Mouse (Mus musculus): ENCODE data around the gene Sel1l3.

Sel1l3 gene

DNA sequence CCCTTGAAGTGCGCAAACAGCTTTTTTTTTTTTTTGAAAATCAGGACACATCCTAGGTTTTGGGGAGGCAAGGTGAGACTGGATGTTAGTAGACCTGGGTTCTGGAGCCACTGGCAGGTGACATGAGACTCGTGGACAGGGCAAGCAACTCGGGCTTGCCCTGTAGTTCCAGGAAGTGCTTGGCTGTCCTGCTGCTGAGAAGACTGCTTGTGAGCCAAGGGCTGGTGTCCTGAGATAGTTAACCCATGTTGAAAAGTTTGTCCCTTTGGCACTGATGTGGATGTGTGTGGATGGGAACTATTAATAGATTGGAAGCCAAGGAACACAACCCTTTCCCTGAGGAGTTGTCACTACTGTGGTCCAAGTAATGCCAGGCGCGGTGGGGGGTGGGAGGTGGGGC, 635 bp upstream of the Sel1l3 start:
- in situ Hi-C loops (cut with MboI, MseI): no loop called here

DNA sequence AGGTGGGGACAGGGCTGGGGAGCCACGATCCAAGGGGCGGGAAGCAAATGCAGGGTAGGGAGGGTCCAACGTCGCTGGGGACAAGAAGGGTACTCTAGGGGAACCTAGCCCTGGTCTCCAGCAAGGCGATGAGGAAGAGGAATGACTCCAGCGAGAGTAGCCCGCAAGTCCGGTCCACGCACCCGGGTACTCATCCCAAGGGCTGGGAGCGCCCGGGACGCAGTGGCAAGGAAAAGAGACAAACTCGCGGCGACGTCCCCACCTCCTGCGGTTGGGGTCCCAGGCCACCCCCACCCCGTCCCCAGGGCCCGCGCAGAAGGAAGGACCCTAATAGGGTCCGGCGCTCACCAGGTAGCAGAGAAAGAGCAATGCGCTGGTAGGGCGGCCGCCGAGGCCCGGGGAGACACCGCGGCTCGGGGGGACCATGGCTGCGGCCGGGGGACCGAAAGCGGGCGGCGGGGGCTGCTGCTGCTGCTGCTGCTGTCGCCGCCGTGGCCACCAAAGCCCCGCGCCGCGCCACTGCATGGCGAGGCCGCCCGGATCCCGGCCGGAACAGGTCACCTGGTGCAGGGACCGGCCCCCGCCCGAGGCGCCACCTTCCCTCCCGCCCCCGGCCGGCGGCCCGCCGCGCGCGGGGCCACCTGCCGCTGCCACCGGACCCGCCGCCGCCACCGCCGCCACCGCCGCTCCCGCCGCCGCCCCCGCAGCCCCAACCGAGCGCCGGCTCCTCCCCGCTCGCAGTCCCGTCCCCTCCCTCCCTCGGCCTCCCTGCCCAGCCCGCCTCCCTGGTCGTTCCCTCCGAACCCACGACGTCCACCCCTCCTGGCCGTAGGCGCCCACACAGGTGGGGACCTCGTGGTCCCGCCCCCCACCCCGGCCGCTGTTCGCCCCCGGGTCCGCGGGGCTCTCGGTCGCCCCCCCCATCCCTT, 681 bp downstream of the Sel1l3 start:
- in situ Hi-C loops (cut with MboI, MseI): no loop called here

DNA sequence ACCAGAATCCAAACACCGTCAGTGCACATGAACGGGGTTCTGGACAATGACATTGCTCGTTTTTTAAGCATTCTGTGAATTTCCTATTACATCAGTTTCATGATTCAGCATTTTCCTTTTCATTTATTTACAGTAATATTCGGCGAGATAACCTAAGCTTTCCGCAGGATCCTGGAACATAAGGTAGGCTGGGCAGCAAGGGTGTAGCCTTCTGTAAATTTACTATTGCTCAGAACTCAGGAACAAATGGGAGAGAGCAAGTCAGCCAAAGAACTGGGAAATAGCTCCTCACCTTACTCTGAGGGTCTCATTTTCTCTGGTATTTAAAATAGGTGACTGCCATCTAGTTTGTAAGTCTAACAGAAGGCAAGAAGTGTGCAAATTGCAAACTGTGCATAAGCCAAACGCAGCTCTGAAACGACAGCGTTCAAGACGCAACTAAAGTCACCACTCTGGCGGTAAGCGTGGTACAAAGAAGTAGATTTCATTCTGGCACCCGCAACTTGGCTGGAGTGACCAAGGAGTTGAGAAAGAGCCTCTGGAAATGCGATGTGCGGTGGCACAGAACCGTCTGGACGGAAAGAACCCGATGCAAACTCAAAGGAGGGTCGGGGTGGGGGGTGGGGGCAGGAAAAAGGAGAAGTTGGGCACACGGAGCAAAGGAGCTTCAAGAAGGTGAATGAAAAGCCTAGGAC, 1.5 kb downstream of the Sel1l3 start:
- in situ Hi-C loops (cut with MboI, MseI): no loop called here

DNA sequence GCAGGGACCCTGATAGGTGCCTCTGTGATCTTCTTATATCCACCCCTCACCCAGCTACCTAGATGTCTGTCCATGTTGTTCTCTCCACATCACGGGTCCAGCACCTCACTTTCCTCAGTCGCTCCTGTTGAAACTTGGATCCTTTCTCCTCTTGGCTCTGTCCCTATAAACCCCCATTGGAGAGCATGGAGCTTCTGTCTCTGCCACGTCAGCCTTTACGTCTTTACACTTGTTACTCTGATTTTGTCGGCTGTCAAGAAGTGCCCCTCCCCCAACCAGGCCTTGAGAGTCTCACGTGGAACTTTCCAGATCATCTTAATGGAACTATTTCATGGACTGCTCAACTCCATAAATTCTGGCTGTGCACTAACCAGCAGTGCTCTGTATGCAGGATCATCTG, 2.5 kb downstream of the Sel1l3 start:
- in situ Hi-C loops (cut with MboI, MseI): no loop called here

DNA sequence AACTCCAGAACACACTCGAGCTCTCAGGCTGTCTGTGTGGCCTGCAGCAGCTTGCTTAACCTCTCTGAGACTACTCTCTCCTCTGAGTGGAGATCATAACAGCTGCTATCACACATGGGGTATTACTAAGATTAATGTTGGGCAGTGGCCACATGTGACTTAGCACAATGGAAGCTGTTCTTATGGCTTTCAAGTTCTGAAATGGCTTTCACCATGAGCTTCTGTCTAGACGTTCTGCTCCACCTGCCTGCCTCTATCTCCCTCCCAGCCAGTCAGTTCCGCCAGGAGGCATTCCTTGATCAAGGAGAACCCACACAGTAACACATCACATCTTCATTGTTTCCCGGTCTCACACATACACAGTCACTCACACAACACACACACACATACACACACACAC, 3.2 kb downstream of the Sel1l3 start:
- in situ Hi-C loops (cut with MboI, MseI): no loop called here

DNA sequence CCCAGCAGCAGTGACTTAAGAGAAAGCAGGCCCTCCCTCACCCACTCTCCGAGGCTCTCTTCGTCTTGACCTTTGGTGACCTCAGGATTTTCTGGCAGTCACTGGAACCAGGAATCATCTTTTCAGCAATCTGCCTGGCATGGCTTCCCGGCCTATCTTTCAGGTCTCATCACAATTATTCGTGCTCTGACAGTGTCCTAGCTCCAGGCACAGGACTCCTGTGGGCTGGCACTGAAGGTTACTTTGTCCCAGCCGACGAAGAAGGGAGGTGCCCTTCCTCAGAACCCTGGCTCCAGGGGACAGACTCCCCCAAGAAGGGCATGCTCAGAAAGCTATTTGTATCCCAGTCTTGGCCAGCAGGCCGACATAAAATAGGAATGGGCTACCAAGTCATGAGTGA, 4.0 kb downstream of the Sel1l3 start:
- in situ Hi-C loops (cut with MboI, MseI): no loop called here

DNA sequence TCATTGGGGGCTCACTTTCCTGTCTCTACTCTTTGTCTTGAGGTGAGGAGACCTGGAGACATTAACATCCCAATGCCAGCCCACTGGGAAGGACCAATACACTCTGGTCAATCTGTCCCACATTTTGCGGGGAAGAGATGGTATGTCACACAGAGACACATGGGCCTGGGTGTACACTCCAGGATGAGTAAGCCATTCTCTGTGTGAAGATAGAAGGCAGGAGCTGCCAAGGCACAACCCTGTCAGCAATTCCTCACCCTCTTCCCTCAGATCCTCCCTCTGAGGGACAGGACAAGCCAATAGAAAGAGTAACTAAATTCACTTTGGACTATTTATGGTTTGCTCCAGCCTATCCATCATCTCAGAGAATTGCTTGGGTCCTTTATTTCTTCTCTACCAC, 5.0 kb downstream of the Sel1l3 start:
- in situ Hi-C loops (cut with MboI, MseI): no loop called here

DNA sequence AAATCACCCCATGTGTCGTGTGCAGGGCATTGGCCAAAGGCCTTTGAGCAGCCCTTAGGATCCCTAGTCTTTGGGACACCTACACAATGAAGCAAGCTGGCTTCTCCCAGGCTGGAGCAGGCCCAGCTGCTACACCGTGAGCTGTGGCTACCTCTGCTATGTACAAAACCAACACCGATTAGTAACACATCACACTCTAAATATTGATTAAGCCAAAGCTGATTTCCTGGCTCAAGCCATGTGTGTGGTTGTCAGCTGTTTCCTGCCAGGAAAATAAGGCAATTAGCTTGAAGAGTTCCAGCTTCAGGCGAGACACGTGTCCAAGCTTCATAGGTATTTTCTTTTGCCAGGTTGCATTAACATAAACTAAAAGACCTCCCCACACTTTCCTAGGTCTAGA, 7.2 kb downstream of the Sel1l3 start:
- in situ Hi-C loops (cut with MboI, MseI): no loop called here

DNA sequence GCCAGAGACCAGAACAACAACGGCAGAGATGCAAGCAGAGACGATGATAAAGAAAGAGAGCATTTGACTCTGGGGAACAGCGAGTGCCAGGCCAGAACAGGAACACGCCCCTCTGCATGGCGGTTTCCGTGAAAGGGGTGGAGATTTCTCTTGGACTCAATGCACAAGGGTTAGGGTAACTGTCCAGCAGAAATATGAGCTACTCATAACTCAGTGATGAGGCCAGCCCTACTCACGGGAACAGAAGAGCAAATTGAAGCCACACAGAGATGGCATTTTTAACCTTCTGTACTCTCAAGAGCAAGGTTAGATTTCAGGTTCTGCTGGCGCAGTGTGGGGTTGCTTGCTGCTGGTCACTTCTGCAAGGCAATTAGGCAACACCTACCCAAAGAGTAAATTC, 11.0 kb downstream of the Sel1l3 start:
- in situ Hi-C loops (cut with MboI, MseI): no loop called here

DNA sequence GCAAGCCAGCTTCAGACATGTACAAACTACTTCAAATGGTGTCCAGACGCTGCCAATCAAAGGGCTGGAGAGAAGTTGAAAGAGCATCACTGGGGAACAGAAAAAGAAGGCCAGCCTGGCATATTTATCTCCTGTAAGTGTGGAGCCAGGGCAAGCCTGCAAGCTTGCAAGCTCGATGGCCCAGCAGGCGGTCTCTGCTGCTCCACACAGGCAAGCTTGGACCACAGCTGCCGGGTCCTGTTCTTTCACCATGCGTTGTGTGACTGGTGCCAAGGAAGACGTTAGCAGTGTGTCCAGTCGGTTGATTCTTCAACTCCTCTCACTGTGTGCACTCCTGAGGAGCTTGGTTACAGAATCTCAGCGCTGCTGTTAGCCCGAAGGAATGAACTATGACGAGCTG, 12.9 kb downstream of the Sel1l3 start:
- in situ Hi-C loops (cut with MboI, MseI): no loop called here

DNA sequence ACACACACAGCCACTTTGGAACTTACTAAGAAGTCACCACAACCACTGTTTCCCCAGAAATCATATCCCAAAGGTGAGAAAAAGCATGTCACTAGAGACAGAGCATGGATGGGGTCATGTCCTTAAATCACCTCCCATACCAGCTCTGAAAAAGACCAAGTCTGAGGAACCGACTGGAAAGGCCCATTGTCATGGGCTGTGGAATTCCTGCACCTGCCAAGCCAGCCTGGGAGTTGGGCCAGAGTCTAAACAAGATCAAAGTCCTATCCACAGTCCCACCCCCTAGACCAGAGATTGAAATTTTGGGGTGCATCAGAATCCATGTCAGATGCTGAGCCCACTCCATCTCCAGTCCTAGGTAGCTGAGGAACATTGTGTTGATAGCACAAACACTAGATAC, 15.3 kb downstream of the Sel1l3 start:
- in situ Hi-C loops (cut with MboI, MseI): no loop called here

DNA sequence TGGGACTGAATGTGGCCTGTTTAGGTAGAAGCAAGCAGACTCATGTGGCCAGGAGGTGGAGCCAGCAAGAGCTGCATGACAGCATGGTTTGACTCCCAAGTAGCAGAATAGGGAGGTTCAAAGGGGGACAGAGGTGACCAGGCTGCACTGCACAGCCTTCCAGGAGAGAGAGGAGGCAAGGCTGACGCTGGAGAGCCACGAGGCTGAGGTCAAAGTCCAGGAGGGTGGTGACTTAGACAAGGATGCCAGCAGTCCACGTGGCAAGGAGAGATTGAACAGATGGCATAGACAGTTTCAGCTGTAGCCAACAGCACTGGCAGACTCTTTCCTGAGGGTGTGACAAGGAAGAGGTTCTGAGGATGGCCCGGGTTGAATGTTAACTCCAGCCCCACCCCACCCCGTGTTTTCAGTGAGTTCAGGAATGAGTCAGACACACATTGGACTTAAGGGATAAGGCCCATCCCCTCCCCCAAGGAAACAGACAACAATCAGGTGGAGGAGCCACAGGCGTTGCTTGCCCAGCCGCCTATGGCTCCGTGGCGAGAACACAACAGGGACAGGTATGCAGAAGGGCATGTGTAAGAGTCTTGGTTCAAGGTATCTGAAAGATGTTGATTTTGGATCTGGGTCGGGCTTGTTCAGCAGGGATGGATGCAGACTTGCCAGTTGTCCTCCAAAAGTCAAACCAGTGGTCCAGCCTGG, 17.2 kb downstream of the Sel1l3 start:
- in situ Hi-C loops (cut with MboI, MseI): no loop called here

DNA sequence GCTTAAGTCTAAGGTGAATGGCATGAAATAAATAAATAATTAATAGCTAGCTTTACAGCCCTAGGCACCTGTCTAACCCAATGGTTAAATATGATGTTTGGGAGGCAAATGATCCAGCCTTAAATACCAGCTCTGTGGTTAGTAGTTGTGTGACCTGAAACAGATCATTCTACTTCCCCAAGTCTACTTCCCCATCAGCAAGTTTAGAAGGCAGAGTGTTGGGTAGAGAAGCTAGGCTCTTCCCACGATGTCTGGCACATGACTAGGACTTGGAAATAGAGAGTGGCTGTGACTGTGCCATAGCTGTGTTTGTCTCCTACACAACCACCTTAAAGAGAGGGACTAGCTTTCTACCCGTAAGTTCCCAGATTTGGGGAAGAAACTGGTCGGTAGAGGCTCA, 18.9 kb downstream of the Sel1l3 start:
- in situ Hi-C loops (cut with MboI, MseI): no loop called here

DNA sequence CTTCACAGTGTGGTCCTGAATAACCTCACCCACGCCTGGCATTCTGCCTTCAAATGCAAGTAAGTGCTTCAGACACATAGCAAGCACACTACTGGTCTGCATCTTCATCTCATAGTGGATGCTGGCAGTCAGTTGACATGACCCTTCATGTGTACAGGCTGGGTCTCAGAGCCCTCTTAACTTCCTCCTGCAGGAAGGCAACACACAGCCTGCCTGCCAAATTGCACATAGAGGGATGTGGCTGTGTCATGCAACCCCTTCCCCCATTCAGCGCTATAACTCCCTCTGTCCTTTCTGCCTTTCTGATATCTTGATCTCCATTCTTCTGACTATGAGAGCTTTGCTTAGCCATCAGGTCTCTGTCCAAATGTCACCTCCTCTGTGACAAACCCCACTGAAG, 19.3 kb downstream of the Sel1l3 start:
- in situ Hi-C loops (cut with MboI, MseI): no loop called here

DNA sequence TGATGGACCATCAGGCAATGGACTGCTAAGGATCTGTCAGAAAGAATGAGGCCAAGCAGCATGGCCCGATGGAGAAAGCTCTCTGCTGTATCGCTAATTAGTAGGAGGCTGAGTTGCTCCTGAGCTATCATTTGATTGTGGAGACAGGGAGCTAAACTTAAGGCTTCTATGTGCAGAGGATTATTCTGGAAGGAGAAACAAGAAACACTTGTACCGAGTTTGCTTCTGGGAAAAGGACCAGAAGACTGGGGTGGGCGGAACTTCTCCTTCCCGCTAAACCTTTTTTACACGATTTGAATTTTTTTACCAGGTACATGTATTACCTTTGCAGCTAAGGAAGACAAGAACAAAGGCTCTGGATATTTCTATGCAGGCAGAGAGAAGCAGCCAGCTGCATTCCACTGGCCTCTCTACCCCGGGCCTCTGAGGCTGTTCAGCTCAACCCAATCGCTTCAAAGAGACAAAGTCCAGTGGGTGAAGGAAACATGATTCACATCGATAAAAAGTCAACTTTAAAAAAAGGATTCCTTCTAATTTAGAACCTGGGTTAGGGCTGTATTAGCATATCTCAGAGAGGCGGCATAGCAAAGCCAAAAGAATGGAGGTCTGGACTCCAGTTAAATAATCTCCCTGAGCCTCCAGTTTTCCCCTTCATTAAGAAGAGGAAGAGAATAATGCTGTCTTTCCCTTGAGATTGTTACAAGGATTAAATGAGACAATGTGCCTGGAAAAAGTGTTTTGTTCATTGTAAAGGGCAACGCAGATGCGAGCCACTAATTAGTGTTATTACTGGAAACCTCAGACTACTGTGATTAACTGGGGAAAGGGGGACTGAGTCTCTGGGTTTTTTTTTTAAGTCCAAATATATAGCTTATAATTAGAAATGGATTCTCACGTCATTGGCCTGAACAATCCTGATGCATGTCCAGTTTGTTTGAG, 20.4 kb downstream of the Sel1l3 start:
- in situ Hi-C loops (cut with MboI, MseI): no loop called here

DNA sequence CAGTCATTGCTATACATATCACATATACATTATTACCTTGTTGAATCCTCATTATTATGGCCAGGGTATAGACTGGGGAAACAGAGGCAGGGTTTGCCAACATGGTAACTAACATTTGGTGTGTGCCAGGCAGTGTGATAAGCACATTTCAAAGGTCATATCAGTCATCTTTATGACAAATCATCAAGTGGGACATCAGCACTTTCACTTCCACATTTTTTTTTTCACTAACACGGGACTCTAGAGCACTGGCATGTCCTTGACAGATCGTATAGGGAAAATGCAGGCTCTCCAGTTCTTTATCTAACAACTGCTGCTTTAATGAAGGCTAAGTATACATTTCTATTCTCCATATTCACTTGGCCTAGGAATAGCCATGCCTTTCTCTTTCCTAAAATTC, 25.1 kb downstream of the Sel1l3 start:
- in situ Hi-C loops (cut with MboI, MseI): no loop called here

DNA sequence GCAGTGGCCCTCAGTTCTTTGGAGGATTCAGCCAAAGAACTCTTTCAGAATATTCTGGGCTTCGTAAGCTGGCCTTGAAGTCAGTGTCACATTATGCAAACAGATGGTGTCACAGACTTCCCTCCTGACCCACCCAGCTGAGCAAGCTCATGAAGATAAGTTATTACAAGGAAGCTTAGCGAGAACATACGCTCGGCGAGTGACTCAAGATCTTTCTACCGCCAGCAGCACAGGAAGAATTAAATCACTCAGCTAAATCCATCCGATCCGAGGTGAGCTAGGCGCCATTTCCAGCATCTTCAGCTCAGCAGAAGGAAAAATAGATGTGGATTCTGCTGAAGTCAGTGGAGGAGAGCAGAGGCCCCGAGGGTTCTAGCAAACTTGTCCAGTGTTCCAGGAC, 26.5 kb downstream of the Sel1l3 start:
- in situ Hi-C loops (cut with MboI, MseI): no loop called here

DNA sequence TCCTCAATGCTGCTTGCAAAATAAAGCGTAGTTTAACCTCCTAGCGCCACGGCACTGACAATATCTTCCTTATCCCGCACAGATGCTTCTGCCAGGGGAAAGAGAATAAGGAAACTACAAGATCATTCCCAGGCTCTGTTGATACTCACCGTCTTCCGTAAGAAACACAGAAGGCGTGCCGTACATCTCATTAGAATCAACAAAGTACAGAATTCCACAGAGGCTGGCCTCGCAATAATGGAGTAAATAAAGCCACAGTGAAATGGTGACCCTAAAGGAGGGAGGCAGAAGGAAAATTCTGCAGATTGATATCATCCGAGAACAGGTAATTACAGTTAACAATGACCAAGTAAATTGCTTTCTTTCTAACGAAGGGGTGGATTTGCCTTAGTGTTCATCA, 27.9 kb downstream of the Sel1l3 start:
- in situ Hi-C loops (cut with MboI, MseI): no loop called here

DNA sequence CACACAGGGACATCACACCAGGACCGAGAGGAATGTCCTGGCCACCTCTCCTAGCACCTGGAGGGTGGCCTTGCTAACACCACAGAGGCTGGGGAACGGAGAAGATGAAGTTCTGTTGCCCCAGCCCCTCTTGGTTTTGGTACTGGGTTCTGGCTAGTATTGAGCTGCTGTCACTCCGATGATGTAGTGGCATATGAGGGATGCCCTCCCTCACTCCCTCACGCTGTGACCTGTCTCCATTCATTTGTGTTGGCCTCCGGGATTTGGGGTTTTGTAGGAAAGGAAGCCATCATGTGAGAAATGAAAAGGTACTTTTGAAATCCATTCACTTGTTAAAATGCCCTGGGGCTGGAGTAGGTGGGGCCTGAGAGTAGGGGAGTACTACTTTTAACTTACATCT, 33.8 kb downstream of the Sel1l3 start:
- in situ Hi-C loops (cut with MboI, MseI): no loop called here

DNA sequence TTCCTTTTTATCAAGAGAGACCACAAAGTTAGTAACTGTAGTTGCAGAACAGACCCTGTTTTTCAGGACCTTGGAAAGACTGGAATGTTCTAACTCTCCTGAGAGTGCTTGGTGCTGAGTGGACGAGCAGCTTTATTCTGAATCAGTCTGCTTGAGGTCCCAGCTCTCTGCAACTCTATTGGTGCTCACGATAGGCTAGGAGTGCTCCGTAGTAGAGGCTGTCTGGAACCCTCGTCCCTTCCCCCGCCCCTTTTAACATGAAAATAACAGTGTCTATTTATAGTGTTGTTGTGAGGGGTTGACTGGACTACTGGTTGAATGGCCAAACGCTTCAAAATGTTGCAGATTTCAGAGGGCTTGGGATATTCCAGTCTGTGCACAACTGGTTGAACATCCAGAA, 37.0 kb downstream of the Sel1l3 start:
- in situ Hi-C loops (cut with MboI, MseI): no loop called here

DNA sequence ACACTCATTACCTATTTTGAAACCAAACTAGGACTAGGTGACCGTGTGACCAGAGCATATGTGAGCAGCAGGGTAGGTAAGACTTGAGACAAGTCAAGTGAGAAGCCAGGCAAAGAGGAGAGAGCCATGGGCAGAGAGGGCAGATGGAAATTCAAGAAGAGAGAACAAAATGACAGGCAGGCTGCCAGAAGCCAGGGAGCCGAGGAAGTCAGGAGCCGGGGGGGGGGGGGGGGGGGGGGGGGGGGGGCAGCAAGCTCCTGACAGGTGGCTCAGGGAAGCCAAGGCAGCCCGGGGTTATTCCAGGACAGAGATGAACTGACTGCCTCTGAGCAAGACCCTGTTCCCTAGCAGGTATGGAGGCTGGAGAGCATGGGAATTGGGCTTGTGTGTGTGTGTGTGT, 37.7 kb downstream of the Sel1l3 start:
- in situ Hi-C loops (cut with MboI, MseI): no loop called here

Measured in T-helper 17 cell (primary cell).